Mouse (Mus musculus): ENCODE measurements around the gene A930018P22Rik. TPM values are rescaled to one million over a fixed set of nuclear protein-coding genes. Genes with fewer than 3 reads are reported as not detected.

Gene A930018P22Rik
- polyA plus RNA-seq, 1 experiment from 2014 or later = not detected

DNA sequence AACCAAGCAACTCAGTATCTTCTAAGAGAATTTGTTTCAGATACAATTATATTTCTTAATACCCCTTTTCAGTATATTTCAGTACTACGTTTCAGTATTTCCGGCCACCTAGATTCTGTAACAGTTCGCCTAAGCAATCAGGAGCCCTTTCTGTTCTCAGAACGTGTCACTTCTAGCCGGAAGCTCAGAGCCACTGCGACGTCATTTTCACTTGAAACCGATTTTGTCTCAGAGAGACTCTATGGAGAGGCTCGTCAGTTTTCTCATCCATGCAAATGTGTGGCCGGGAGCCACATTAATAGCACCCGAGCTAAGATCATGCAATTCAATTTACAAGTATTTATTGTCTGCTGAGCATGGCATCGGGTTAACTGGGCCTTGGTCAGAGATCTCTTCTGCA lies 21.4 kb downstream of the A930018P22Rik start:
- Histone ChIP-seq H3K4me3 (no peak overlapping the region), H3K27ac (replicated peaks) (no peak overlapping the region), H3K27me3 (no peaks in the 10 kb centered on the region), H3K4me1 (no peaks in the 10 kb centered on the region), H3K9ac (replicated peaks) (no peak overlapping the region), H3K9me3 (no peaks in the 10 kb centered on the region), H3K36me3 (peaks cover 8% of the 10 kb centered on the region; the same call in 1 of the 2 replicates), H3K4me2 (replicated peaks) (no peak overlapping the region)
- 77% methylated on average over 12 of the region's 12 CpGs for WGBS
- no peak for ATAC-seq (replicated peaks)

DNA sequence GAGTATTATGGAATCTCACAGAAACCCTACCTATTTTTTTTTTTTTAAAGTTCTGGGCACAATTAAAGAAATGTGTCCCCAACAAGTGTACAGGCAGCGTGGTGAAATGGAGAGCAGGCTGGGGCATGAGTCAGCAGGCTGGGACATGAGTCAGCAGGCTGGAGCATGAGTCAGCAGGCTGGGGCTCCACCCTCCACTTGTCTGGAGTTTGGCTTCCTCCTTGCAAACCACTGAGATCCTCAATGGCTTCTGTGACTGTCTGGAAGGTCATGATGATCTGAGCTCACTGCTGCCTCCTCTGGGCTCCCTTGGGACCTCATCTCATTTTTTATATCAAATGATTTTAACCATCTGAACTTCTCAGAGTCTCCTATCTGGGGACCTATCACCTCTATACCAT lies 23.4 kb downstream of the A930018P22Rik start:
- Histone ChIP-seq H3K9me3 (no peaks in the 10 kb centered on the region), H3K4me1 (no peaks in the 10 kb centered on the region), H3K4me3 (no peak overlapping the region), H3K27me3 (no peaks in the 10 kb centered on the region), H3K36me3 (peaks cover 11% of the 10 kb centered on the region; the same call in 1 of the 2 replicates), H3K9ac (replicated peaks) (no peak overlapping the region), H3K4me2 (replicated peaks) (no peak overlapping the region), H3K27ac (replicated peaks) (no peak overlapping the region)
- no peak for ATAC-seq (replicated peaks)
- 81% methylated on average over 1 of the region's 1 CpGs for WGBS

DNA sequence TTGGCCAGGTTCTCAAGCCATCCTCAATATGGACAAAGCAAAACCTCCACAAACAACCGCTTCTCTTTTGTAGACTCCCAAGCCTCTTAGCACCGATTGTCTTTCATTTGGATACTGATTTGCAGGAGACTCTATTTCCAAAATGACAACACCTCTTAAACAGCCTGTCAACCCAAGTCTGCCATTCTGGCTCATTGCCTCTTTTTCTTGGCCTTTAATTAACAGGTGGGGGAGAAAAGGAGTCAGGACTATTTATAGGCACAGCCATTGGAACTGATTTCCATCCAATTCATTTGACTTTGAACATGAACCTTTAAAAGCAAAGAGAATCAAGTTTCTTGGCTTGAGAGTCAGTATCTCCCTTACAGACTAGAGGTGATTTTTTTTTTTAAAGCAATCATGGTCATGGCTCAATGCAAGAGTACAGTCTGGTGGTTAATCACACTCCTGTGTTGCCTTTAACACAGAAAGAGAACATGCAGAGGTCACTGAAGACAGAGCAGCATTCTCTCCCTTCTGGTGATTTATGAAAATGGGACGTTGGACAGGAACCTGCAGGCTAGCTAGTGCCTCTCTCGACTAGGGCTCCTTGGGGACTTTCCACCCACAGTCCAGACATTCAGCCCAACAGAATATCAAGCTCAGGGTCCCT lies 25.5 kb downstream of the A930018P22Rik start:
- Histone ChIP-seq H3K27me3 (no peaks in the 10 kb centered on the region), H3K4me2 (replicated peaks) (no peak overlapping the region), H3K9ac (replicated peaks) (no peak overlapping the region), H3K4me3 (no peak overlapping the region), H3K27ac (replicated peaks) (no peak overlapping the region), H3K4me1 (no peaks in the 10 kb centered on the region), H3K36me3 (peaks cover 27% of the 10 kb centered on the region), H3K9me3 (no peaks in the 10 kb centered on the region)
- ATAC-seq (replicated peaks) = no peak
- 67% methylated on average over 4 of the region's 4 CpGs for WGBS

DNA sequence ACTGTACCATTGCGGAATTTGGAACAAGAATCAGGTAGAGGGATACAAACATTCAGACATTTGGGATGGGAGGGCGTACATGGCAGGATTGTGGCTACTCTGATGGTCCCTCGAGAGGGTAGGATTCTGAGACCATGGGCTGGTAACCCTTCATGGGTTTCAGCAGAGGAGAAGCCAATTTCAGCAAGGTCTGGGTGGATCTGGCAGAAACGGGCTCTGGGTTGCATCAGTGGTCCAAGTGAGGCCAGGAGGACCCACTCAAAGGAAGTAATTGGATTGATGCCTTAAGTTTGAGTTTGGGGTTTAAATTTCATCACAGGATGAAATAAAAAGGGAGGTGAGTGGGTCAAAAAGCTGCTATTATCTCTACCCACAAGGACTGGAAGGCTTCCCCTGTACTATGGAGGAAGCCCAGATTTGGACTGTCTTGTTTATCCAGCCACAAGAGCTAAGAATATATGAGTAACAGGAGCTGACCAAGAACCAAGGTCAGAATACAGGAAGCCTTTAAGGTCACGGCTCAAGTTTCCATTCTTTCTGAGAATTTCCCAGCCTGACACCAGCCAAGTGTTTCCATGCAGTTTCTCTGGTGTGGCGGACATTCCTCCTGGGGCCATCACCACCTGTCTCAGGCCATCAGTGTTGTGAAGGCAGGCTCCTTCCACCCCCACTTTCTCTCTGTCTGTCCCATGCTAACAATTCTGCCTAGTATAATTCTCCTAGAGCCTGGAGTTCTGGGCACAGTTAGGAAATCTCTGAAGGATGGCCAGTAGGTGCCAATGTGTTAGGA lies 28.2 kb downstream of the A930018P22Rik start:
- Histone ChIP-seq H3K4me3 (no peak overlapping the region), H3K9ac (replicated peaks) (no peak overlapping the region), H3K27ac (replicated peaks) (no peak overlapping the region), H3K4me2 (replicated peaks) (no peak overlapping the region), H3K36me3 (peaks cover 27% of the 10 kb centered on the region), H3K9me3 (no peaks in the 10 kb centered on the region), H3K27me3 (no peaks in the 10 kb centered on the region), H3K4me1 (no peaks in the 10 kb centered on the region)
- ATAC-seq (replicated peaks) = no peak
- WGBS = 91% methylated on average over 6 of the region's 6 CpGs

- no peak overlapping the region for H3K9ac ChIP-seq (replicated peaks)
- no peaks in the 10 kb centered on the region for H3K9me3 ChIP-seq
- no peak for ATAC-seq (replicated peaks)
- no peak overlapping the region for H3K27ac ChIP-seq (replicated peaks)
- no peak overlapping the region for H3K4me3 ChIP-seq
- no peaks in the 10 kb centered on the region for H3K27me3 ChIP-seq
- H3K4me1 ChIP-seq = no peaks in the 10 kb centered on the region
- H3K4me2 ChIP-seq (replicated peaks) = no peak overlapping the region
- peaks cover 21% of the 10 kb centered on the region for H3K36me3 ChIP-seq
- 72% methylated on average over 4 of the region's 4 CpGs for whole genome bisulfite sequencing
Observed at GRCm38 (mm10) chr2:104153345-104153744, 30.8 kb downstream of the A930018P22Rik start.

DNA sequence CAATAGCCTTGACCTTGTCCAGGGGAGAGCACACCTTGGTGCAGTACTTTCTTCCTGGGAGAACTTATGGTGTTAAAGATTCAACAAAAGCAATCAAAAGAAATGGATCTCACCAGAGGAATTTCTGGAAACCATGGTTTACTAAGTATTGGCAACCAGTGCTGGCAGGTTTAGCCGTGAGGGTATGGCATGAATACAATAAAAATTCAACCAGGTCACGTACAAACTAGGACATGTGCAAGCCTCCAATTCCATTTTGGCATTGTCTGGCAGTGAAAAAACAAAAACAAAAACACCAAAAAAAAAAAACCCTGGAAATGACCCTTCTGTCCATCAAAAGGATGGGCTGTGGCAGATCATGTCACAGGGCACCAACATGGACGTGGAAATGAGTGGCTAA lies 31.3 kb downstream of the A930018P22Rik start:
- WGBS = 85% methylated on average over 3 of the region's 3 CpGs
- Histone ChIP-seq H3K4me2 (replicated peaks) (no peak overlapping the region), H3K27ac (replicated peaks) (no peak overlapping the region), H3K36me3 (peaks cover 19% of the 10 kb centered on the region), H3K27me3 (no peaks in the 10 kb centered on the region), H3K4me3 (no peak overlapping the region), H3K9me3 (no peaks in the 10 kb centered on the region), H3K4me1 (no peaks in the 10 kb centered on the region), H3K9ac (replicated peaks) (no peak overlapping the region)
- no peak for ATAC-seq (replicated peaks)

DNA sequence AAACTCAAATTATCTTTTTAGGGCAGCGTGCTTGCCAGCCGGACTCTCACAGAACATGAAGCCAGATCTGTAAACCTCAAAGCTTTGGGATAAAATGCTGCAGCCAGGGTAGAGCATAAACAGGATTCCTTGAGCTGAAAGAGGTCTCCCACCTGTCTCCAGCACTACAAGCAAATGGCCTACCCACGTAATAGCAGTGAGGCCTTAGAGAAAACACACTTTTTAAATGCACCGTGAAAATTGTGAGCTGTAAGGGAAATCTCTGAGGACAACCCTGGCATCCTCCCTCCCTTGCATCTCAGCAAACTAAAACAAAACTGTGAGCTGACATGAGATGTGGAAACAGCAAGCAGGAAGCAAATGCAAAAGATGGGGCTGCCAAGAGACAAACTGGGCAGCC lies 35.3 kb downstream of the A930018P22Rik start:
- Histone ChIP-seq H3K9ac (replicated peaks) (no peak overlapping the region), H3K4me3 (no peak overlapping the region), H3K4me1 (no peaks in the 10 kb centered on the region), H3K9me3 (no peaks in the 10 kb centered on the region), H3K4me2 (replicated peaks) (no peak overlapping the region), H3K36me3 (peaks cover under 1% of the 10 kb centered on the region; the same call in 1 of the 2 replicates), H3K27me3 (no peaks in the 10 kb centered on the region), H3K27ac (replicated peaks) (no peak overlapping the region)
- 90% methylated on average over 4 of the region's 4 CpGs for WGBS
- no peak for ATAC-seq (replicated peaks)

- Histone ChIP-seq H3K9me3 (no peaks in the 10 kb centered on the region), H3K36me3 (peaks cover 7% of the 10 kb centered on the region; the same call in 1 of the 2 replicates), H3K4me3 (no peak overlapping the region), H3K4me1 (peaks cover 9% of the 10 kb centered on the region), H3K9ac (replicated peaks) (no peak overlapping the region), H3K27ac (replicated peaks) (no peak overlapping the region), H3K27me3 (no peaks in the 10 kb centered on the region), H3K4me2 (replicated peaks) (no peak overlapping the region)
- WGBS = 88% methylated on average over 7 of the region's 7 CpGs
- no peak for ATAC-seq (replicated peaks)
Observed at GRCm38 (mm10) chr2:104163418-104163817, 40.8 kb downstream of the A930018P22Rik start.

- H3K4me2 ChIP-seq (replicated peaks) = no peak overlapping the region
- peaks cover 14% of the 10 kb centered on the region for H3K4me1 ChIP-seq
- ATAC-seq (replicated peaks) = no peak
- no peaks in the 10 kb centered on the region for H3K9me3 ChIP-seq
- no peak overlapping the region for H3K9ac ChIP-seq (replicated peaks)
- H3K27ac ChIP-seq (replicated peaks) = no peak overlapping the region
- 92% methylated on average over 4 of the region's 4 CpGs for WGBS
- H3K36me3 ChIP-seq = peaks cover 7% of the 10 kb centered on the region; the same call in 1 of the 2 replicates
- no peak overlapping the region for H3K4me3 ChIP-seq
- H3K27me3 ChIP-seq = no peaks in the 10 kb centered on the region
Observed at GRCm38 (mm10) chr2:104163978-104164487, 41.5 kb downstream of the A930018P22Rik start.

DNA sequence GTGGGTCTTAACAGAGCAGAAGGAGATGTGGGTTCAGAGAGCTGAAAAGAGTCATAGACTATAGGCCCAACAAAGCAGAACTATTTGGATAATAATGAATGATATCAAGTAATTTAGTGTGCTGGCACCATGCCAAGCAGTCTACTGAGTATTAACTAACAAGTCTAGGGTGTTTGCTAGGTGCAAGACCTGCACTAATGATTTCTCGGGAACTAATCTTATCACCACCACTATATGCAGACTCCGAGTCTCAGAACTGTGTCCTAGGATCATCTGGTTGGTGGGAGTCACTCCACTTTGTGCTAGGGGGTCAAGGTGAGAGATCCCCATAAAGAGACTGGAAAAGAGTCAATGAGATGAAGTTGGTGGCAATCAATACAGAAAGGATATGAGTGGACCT lies 43.1 kb downstream of the A930018P22Rik start:
- H3K27me3 ChIP-seq = no peaks in the 10 kb centered on the region
- H3K27ac ChIP-seq (replicated peaks) = no peak overlapping the region
- H3K9me3 ChIP-seq = no peaks in the 10 kb centered on the region
- no peak overlapping the region for H3K9ac ChIP-seq (replicated peaks)
- H3K36me3 ChIP-seq = peaks cover 7% of the 10 kb centered on the region; the same call in 1 of the 2 replicates
- H3K4me2 ChIP-seq (replicated peaks) = no peak overlapping the region
- H3K4me1 ChIP-seq = peaks cover 14% of the 10 kb centered on the region
- 87% methylated on average over 2 of the region's 2 CpGs for WGBS
- no peak overlapping the region for H3K4me3 ChIP-seq
- no peak for ATAC-seq (replicated peaks)

DNA sequence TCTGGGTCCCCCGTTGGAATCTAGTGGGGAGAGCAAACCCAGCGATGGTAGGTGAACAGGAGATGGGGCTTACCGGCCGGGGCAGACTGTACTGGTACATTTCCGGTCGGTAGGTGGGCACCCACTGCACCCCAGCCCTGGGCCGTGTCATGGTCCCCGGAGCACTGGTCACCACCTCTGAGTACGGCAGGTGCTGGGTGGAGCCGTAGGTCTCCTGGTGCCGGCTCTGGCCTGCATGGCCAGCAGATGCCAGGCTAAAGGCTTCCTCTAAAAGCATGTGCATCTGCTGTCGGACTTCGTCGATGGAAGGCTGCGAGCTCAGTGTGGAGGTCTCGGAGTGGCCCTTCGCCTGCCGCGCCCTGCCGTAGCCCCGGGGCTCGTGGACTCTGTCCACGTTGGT lies 45.2 kb downstream of the A930018P22Rik start:
- Histone ChIP-seq H3K4me2 (replicated peaks) (no peak overlapping the region), H3K4me1 (peaks cover 14% of the 10 kb centered on the region), H3K36me3 (peaks cover 6% of the 10 kb centered on the region; the same call in 1 of the 2 replicates), H3K9ac (replicated peaks) (no peak overlapping the region), H3K27ac (replicated peaks) (no peak overlapping the region), H3K27me3 (no peaks in the 10 kb centered on the region), H3K9me3 (no peaks in the 10 kb centered on the region), H3K4me3 (no peak overlapping the region)
- ATAC-seq (replicated peaks) = peak; percentile 50
- WGBS = 88% methylated on average over 23 of the region's 23 CpGs

GRCm38 (mm10) chr2:104168186-104168896 lies 45.8 kb downstream of the A930018P22Rik start:
- Histone ChIP-seq H3K4me3 (0 out of 2 replicates have a peak overlapping the region, but pooled peaks have one; percentile 5), H3K36me3 (peaks cover 2% of the 10 kb centered on the region; the same call in 1 of the 2 replicates), H3K9ac (replicated peaks) (no peak overlapping the region), H3K27me3 (no peaks in the 10 kb centered on the region), H3K9me3 (no peaks in the 10 kb centered on the region), H3K4me1 (peaks cover 14% of the 10 kb centered on the region), H3K27ac (replicated peaks) (no peak overlapping the region), H3K4me2 (replicated peaks) (no peak overlapping the region)
- peak; percentile 83 for ATAC-seq (replicated peaks)
- 22% methylated on average over 17 of the region's 17 CpGs for WGBS
